Mouse (Mus musculus): ENCODE results near the gene Pknox1. TPM values are rescaled to one million over a fixed set of nuclear protein-coding genes. Genes with fewer than 3 reads are reported as not detected.
"Not testable (repeated sequence)": the region's sequence is repeated elsewhere in the genome, so short reads cannot be mapped to it uniquely, and the experiment has no call there.

Gene Pknox1
- polyA plus RNA-seq, 1 experiment from 2014 or later, result 31.3 TPM

DNA sequence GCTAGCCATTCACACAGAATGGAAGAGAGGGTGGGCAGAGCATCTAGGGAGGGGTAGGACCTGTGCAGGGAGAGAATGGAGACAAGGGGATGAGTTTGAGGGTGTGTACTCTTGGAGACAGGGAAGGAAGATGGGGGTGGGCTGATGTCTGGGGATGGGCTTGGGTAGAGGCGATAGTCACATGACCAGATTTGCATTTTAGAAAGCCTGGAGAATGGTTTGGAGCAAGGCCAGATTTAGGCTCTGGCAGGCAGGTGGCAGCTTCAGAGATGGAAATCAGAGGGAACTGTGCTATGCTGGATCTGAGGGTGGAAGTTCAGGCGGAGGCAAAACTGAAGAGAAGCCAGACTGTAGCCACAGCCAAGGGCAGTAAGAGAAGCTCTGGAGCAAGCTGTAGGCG lies 15.8 kb downstream of the Pknox1 start:
- Histone ChIP-seq H3K27me3 (no peaks in the 10 kb centered on the region), H3K4me1 (peaks cover 18% of the 10 kb centered on the region), H3K9me3 (no peaks in the 10 kb centered on the region), H3K36me3 (replicated peaks) (peaks cover 8% of the 10 kb centered on the region), H3K4me2 (no peak overlapping the region), H3K4me3 (replicated peaks) (no peak overlapping the region), H3K9ac (peak overlapping the region; percentile 29; the same call in 1 of the 2 replicates), H3K27ac (peak overlapping the region; percentile 73)
- WGBS, result 51% methylated on average over 3 of the region's 3 CpGs
- ATAC-seq (ENCODE audit: low FRiP score), result peak; percentile 78

DNA sequence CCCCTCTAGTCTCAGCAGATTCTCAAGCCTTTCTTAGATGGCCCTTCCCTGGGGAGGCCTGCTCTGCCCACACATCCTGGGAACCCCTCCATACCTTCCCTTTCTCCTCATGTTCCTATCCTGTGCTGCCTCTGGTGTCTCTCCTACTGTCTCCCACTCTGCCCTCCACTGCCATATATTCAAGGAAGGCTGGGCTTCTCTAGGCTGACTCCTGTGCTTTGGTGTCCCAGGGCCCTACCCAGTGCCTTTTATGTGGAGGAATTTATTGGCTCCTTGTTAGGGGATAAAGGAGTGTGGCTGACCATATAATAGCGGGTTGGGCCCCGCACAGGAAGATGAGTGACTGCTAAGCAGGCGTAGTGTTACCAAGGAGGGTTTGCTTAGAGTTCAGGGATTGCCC lies 18.7 kb downstream of the Pknox1 start:
- 75% methylated on average over 3 of the region's 3 CpGs for WGBS
- H3K9me3 ChIP-seq, result no peaks in the 10 kb centered on the region
- no peak overlapping the region for H3K27ac ChIP-seq
- peaks cover 8% of the 10 kb centered on the region for H3K36me3 ChIP-seq (replicated peaks)
- H3K27me3 ChIP-seq, result no peaks in the 10 kb centered on the region
- H3K4me1 ChIP-seq, result peaks cover 18% of the 10 kb centered on the region
- ATAC-seq (ENCODE audit: low FRiP score), result no peak
- H3K4me2 ChIP-seq, result no peak overlapping the region
- no peak overlapping the region for H3K4me3 ChIP-seq (replicated peaks)
- H3K9ac ChIP-seq, result no peak overlapping the region

DNA sequence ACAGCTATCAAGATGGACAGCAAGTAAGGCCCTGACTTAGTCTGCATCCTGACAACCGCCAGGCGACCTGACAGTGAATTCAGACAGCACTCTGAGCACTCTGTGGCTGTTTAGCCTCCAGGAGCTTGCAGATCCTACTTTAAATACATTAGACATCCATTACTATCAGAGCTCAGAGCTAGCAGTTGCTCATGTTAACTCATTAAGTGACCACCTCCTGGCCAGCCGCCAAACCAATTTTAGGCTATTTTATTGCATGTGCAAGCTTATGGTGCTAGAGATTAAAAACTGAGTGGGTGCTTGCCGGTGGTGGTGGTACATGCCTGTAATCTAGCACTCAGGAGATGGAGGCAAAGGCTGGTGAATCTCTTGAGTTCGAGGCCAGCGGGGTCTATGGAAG lies 19.2 kb downstream of the Pknox1 start:
- ATAC-seq (ENCODE audit: low FRiP score), result no peak
- no peak overlapping the region for H3K9ac ChIP-seq
- no peaks in the 10 kb centered on the region for H3K27me3 ChIP-seq
- H3K27ac ChIP-seq, result 0 out of 2 replicates have a peak overlapping the region, but pooled peaks have one; percentile 14
- 88% methylated on average over 6 of the region's 6 CpGs for WGBS
- H3K36me3 ChIP-seq (replicated peaks), result peaks cover 8% of the 10 kb centered on the region
- no peaks in the 10 kb centered on the region for H3K9me3 ChIP-seq
- H3K4me2 ChIP-seq, result no peak overlapping the region
- H3K4me3 ChIP-seq (replicated peaks), result no peak overlapping the region
- H3K4me1 ChIP-seq, result peaks cover 18% of the 10 kb centered on the region

DNA sequence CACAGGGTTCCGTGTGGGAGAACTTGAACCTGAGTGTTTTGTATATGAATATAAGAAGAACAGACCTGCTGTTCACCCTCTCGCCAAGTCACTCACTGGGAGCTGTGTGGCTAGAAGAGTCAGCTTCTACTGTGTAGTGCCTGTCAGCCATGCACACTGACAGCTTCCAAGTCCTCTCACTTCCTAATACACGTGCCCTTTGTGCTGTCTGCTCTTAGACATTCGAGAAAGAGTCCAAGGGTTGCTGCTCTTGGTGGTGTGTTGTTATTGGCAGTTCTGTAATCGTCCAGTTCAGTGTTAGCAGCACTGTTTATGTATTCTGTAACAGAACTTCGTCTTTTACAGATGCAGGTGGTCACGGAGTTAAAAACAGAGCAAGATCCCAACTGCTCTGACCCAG lies 23.6 kb downstream of the Pknox1 start:
- H3K36me3 ChIP-seq (replicated peaks), result peaks cover 38% of the 10 kb centered on the region

DNA sequence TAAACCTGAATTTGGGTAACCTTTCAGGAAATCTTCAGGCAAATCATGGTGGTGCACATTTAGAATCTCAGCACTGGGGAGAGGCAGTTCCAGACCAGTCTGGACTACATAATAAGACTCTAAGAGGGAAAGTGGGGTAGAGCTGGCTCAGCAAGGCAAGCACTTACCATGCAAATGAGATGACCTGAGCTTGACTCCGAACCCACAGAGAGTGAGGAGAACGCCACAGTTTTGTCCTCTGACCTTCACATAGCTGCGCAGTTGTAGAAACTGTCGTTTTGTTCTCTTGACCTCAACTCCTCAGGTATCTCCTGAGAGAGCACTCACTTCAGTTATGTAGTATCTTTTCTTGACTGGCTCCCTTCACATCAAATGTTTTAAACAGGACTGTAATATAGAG lies 24.2 kb downstream of the Pknox1 start:
- no peak overlapping the region for H3K9ac ChIP-seq
- 96% methylated on average over 4 of the region's 4 CpGs for WGBS
- peaks cover 38% of the 10 kb centered on the region for H3K36me3 ChIP-seq (replicated peaks)
- no peaks in the 10 kb centered on the region for H3K4me1 ChIP-seq
- no peak overlapping the region for H3K27ac ChIP-seq
- no peak overlapping the region for H3K4me3 ChIP-seq (replicated peaks)
- no peaks in the 10 kb centered on the region for H3K9me3 ChIP-seq
- H3K27me3 ChIP-seq, result no peaks in the 10 kb centered on the region
- no peak overlapping the region for H3K4me2 ChIP-seq
- ATAC-seq (ENCODE audit: low FRiP score), result no peak

More for the DNA sequence above, 23.6 kb downstream of the Pknox1 start:
- Histone ChIP-seq H3K9ac (no peak overlapping the region), H3K4me2 (no peak overlapping the region), H3K27ac (no peak overlapping the region), H3K27me3 (no peaks in the 10 kb centered on the region), H3K9me3 (no peaks in the 10 kb centered on the region), H3K4me1 (peaks cover 2% of the 10 kb centered on the region; the same call in 1 of the 2 replicates), H3K4me3 (replicated peaks) (no peak overlapping the region)
- no peak for ATAC-seq (ENCODE audit: low FRiP score)
- 84% methylated on average over 7 of the region's 7 CpGs for WGBS

DNA sequence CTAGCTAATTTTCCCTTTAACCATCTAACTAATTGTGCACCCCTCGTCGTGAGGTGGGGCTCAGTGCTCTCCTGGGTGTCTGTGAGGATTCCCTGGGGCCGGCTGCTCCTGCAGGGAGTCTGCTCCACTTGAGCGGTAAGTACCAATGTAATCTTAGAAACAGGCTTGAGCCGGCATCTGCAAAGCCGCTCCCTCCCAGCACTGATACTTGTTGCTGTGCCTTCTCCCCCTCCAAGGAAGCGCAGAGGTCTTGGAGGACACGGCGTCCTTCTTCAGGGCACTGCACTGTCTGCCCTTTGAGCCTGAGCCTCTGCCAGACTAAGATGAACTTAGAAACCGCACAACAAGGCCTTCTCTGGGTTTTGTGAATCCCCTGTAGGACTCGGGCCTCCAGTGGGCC lies 26.3 kb downstream of the Pknox1 start:
- Histone ChIP-seq H3K27ac (no peak overlapping the region), H3K36me3 (replicated peaks) (peaks cover 40% of the 10 kb centered on the region), H3K9me3 (no peaks in the 10 kb centered on the region), H3K27me3 (no peaks in the 10 kb centered on the region), H3K4me3 (replicated peaks) (no peak overlapping the region), H3K4me1 (no peaks in the 10 kb centered on the region), H3K9ac (no peak overlapping the region), H3K4me2 (no peak overlapping the region)
- no peak for ATAC-seq (ENCODE audit: low FRiP score)
- WGBS, result 85% methylated on average over 11 of the region's 11 CpGs

DNA sequence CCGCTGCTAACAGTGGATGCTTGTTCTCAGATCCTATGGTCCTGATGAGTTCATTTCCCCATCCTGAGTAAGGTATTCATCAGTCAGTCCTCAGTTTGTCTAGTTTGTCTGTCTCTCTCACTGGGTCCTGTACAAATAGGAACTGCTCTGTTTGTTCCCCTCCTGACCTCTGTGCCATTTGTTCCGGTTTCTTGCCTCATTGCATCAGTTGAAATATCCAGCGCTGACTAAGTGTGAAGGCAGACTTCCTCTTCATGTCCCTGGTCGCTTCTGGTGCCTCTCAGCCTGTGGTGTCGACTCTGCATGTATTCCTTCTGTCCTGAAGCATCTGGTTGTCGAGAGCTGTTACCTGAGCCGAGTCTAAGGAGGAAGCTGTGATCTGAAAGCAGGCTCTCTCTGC lies 30.1 kb downstream of the Pknox1 start:
- H3K27me3 ChIP-seq, result no peaks in the 10 kb centered on the region
- H3K4me2 ChIP-seq, result no peak overlapping the region
- H3K9me3 ChIP-seq, result no peaks in the 10 kb centered on the region
- H3K36me3 ChIP-seq (replicated peaks), result peaks cover 50% of the 10 kb centered on the region
- H3K9ac ChIP-seq, result no peak overlapping the region
- ATAC-seq (ENCODE audit: low FRiP score), result no peak
- WGBS, result 82% methylated on average over 7 of the region's 7 CpGs
- H3K27ac ChIP-seq, result 0 out of 2 replicates have a peak overlapping the region, but pooled peaks have one; percentile 36
- no peak overlapping the region for H3K4me3 ChIP-seq (replicated peaks)
- H3K4me1 ChIP-seq, result no peaks in the 10 kb centered on the region

DNA sequence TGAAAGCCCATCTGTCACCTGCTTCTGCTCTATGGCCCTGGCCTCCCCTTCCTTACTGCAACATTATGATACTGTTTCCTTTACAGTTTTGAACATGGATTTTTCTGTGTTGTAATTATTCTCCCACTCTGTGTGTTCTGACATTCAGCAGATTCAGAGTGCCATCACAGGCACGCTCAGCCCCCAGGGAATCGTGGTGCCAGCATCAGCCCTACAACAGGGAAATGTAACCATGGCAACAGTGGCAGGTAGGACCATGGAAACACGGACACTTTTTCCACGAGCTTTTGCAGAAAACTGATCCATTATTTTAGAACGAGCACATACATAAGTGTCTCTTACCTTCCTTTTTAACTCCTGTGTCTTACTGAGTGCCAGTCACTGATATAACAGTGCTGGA lies 30.5 kb downstream of the Pknox1 start:
- 68% methylated on average over 5 of the region's 5 CpGs for WGBS
- H3K27me3 ChIP-seq, result no peaks in the 10 kb centered on the region
- 0 out of 2 replicates have a peak overlapping the region, but pooled peaks have one; percentile 36 for H3K27ac ChIP-seq
- no peaks in the 10 kb centered on the region for H3K9me3 ChIP-seq
- ATAC-seq (ENCODE audit: low FRiP score), result no peak
- no peak overlapping the region for H3K4me2 ChIP-seq
- H3K4me1 ChIP-seq, result no peaks in the 10 kb centered on the region
- H3K36me3 ChIP-seq (replicated peaks), result peaks cover 53% of the 10 kb centered on the region
- H3K9ac ChIP-seq, result no peak overlapping the region
- H3K4me3 ChIP-seq (replicated peaks), result no peak overlapping the region

DNA sequence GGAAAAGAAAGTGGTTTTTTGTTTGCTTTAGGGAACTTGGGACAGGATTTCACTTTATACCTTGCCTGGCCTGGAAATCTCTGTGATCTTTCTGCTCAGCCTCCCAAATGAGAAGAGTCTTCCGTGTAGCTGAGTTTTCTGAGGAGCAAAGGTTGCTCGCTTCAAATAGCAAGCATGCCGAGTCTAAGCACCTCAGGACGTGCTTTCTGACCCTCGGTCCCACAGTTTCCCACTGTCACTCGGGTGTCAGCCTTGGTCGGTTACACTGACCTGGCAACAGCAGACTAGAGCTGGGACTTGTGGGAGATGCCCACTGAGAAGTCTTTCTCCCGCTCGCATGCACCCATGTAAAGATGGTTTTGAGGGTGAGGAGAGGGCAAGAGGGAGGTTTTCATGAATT lies 33.4 kb downstream of the Pknox1 start:
- H3K4me3 ChIP-seq (replicated peaks), result no peak overlapping the region
- H3K27me3 ChIP-seq, result no peaks in the 10 kb centered on the region
- no peaks in the 10 kb centered on the region for H3K9me3 ChIP-seq
- H3K4me2 ChIP-seq, result no peak overlapping the region
- H3K36me3 ChIP-seq (replicated peaks), result peaks cover 39% of the 10 kb centered on the region
- ATAC-seq (ENCODE audit: low FRiP score), result no peak
- no peak overlapping the region for H3K9ac ChIP-seq
- H3K27ac ChIP-seq, result no peak overlapping the region
- no peaks in the 10 kb centered on the region for H3K4me1 ChIP-seq
- WGBS, result 91% methylated on average over 9 of the region's 9 CpGs

DNA sequence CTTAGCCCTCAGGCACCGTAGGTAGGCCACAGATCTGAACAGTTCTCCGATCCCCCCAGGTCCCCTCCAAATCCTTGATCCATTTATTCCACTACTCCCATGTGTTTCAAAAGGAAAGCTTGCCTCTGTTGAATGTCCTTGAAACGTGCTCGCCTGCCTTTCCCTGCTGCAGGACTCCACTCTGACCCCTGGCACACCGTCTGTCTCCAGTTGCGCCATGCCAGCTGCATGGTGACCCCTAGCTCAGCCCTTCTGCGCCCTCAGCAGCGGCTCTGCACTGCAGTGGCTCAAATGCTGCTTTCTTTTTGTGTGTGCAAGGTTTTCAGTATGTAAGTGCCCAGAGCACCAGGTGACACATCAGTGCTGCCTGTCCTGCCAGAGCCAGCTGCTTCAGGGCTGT lies 34.1 kb downstream of the Pknox1 start:
- H3K27ac ChIP-seq, result no peak overlapping the region
- ATAC-seq (ENCODE audit: low FRiP score), result no peak
- no peak overlapping the region for H3K9ac ChIP-seq
- H3K4me1 ChIP-seq, result no peaks in the 10 kb centered on the region
- H3K4me3 ChIP-seq (replicated peaks), result no peak overlapping the region
- H3K9me3 ChIP-seq, result no peaks in the 10 kb centered on the region
- 92% methylated on average over 8 of the region's 8 CpGs for WGBS
- no peaks in the 10 kb centered on the region for H3K27me3 ChIP-seq
- H3K36me3 ChIP-seq (replicated peaks), result peaks cover 45% of the 10 kb centered on the region
- H3K4me2 ChIP-seq, result no peak overlapping the region

DNA sequence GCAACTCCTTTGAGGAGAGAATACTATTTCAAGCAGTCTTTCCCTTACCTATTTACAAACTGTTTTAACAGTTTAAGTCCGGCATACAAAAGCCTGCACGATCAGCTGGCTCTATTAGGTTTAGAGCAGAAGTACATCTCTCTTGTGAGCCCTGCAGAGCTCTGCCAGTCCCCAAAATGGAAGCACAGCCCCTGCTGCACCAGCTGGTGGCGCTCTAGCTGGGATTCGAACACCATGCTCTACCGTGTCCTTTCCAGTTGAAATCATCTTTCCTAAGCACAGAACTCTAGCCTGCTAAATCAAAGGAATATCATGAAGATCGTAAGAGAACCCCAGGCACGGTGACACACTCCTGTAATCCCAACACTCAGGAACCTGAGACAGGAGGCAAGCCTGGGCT lies 41.9 kb downstream of the Pknox1 start:
- H3K27me3 ChIP-seq, result no peaks in the 10 kb centered on the region
- 79% methylated on average over 7 of the region's 7 CpGs for WGBS
- no peak overlapping the region for H3K9ac ChIP-seq
- peaks cover 23% of the 10 kb centered on the region for H3K36me3 ChIP-seq (replicated peaks)
- H3K27ac ChIP-seq, result no peak overlapping the region
- no peak overlapping the region for H3K4me3 ChIP-seq (replicated peaks)
- H3K4me2 ChIP-seq, result no peak overlapping the region
- no peak for ATAC-seq (ENCODE audit: low FRiP score)
- no peaks in the 10 kb centered on the region for H3K9me3 ChIP-seq
- H3K4me1 ChIP-seq, result no peaks in the 10 kb centered on the region

DNA sequence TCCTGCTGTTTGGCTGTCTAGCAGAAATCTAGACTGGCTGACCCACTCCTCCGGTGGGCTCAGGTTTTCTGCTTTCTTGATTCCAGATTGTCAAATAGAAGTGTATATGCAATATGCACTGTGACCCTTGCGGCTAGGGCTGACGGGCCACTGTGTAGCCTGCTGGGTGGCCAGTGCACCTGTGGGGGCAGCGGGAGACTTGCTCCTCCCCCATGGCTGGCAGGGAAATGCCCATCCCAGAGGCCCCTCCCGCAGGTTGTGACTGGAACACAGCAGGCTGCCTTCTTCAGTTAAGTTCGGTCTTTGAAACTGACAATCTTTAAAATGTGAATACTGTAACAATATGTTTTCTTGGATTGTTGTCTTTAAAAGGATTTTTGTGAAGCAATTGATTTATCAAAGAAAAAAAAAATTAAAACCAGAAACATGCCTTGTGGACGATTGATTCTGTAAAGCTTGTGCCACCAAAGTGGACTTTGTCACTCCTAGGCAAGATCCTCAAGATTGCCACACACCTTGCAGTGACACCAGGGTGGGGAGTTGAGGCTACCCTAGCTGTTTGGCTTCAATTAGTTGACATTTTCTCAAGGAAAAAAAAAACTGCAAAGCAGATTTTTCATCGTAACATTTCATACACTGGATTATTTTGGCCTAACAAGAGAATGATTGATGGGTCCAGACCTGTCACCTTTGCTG lies 42.9 kb downstream of the Pknox1 start:
- no peak overlapping the region for H3K4me3 ChIP-seq (replicated peaks)
- ATAC-seq (ENCODE audit: low FRiP score), result no peak
- H3K4me2 ChIP-seq, result no peak overlapping the region
- peaks cover 23% of the 10 kb centered on the region for H3K36me3 ChIP-seq (replicated peaks)
- 83% methylated on average over 8 of the region's 8 CpGs for WGBS
- no peaks in the 10 kb centered on the region for H3K4me1 ChIP-seq
- no peak overlapping the region for H3K27ac ChIP-seq
- no peaks in the 10 kb centered on the region for H3K27me3 ChIP-seq
- H3K9ac ChIP-seq, result no peak overlapping the region
- H3K9me3 ChIP-seq, result no peaks in the 10 kb centered on the region

DNA sequence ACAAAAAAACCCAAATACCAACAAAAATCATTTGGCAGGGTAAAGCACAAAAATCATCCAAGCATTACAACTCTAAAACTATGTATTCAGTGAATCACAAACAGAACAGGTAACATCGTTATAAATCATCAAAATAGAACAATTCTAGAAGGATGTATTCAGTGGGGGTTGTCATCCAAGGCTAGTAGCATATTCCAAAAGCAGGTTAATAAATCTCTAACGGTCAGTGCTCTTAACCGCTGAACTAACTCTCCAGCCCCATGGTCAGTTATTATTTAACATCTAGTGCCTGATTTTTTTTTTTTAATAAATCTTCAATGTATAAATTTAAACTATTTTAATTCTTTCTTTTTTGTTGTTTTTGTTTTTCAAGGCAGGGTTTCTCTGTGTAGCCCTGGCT lies 44.6 kb downstream of the Pknox1 start:
- H3K9ac ChIP-seq; H3K4me3 ChIP-seq (replicated peaks); H3K9me3 ChIP-seq; H3K4me2 ChIP-seq; H3K4me1 ChIP-seq; H3K27me3 ChIP-seq; H3K27ac ChIP-seq; ATAC-seq (ENCODE audit: low FRiP score): not testable (repeated sequence)
- 93% methylated on average over 3 of the region's 3 CpGs for WGBS
- peaks cover 12% of the 10 kb centered on the region; the same call in 1 of the 2 replicates for H3K36me3 ChIP-seq (replicated peaks)
